In the genomic region with DNA sequence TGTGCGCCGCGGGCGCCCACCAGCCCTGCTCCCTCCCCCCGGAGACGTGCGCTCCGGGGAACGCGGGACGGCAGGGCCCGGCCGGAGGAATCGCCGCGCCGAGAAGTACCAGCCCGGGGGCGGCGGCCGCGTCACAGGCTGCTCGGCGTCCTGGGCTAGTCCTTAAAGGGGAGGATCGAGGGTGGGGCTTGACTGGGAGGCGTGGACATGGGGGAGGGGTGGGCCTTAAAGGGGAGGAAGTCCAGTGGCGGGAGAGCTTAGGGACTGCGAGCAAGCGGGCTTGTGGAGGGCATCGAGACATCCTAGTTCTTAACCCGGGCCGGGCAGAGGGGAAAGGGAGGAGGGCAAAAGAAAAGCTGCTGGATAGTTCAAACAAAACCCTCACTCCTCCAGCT, we compare ENCODE assay signal across 7 mouse cellular contexts. TPM values are rescaled to one million over a fixed set of nuclear protein-coding genes. Genes with fewer than 3 reads are reported as not detected.
DNase-seq lines count a peak whose midpoint lies in the region; ATAC-seq lines count a peak whose summit lies in the region.

A gene (minus strand): TSS at position 127 of the 395 bp plus-strand sequence.

- no peaks in the 10 kb centered on the region for H3K9me3 ChIP-seq in intestine, embryonic 16.5 days (ENCODE audit: control insufficient read depth, low read length)
- H3K9me3 ChIP-seq in limb, embryonic 11.5 days (ENCODE audit: control insufficient read depth, low read length), result no peaks in the 10 kb centered on the region
- no peaks in the 10 kb centered on the region for H3K9me3 ChIP-seq in midbrain, embryonic 14.5 days (ENCODE audit: control insufficient read depth, low read length)

- H3K4me3 ChIP-seq in intestine, embryonic 16.5 days (ENCODE audit: low read length), result peak within 1 kb of the TSS; percentile 85
- H3K4me3 ChIP-seq in limb, embryonic 11.5 days (ENCODE audit: low read depth, low read length), result peak within 1 kb of the TSS; percentile 86
- peak within 1 kb of the TSS; percentile 90 for H3K4me3 ChIP-seq in midbrain, embryonic 14.5 days (replicated peaks; ENCODE audit: low read depth, low read length)

- no peaks in the 10 kb centered on the region for H3K36me3 ChIP-seq in intestine, embryonic 16.5 days (ENCODE audit: control insufficient read depth, insufficient read depth, low read length)
- no peaks in the 10 kb centered on the region for H3K36me3 ChIP-seq in limb, embryonic 11.5 days (ENCODE audit: control insufficient read depth, insufficient read depth, low read length)
- no peaks in the 10 kb centered on the region for H3K36me3 ChIP-seq in midbrain, embryonic 14.5 days (ENCODE audit: control insufficient read depth, insufficient read depth, low read length)

- under 1% methylated on average over 25 of the region's 32 CpGs for WGBS in intestine, embryonic 16.5 days
- under 1% methylated on average over 26 of the region's 32 CpGs for WGBS in limb, embryonic 11.5 days
- WGBS in midbrain, embryonic 14.5 days, result under 1% methylated on average over 32 of the region's 32 CpGs

- no peaks in the 10 kb centered on the region for H3K27me3 ChIP-seq in intestine, embryonic 16.5 days (replicated peaks; ENCODE audit: control insufficient read depth, insufficient read depth, low read length)
- H3K27me3 ChIP-seq in limb, embryonic 11.5 days (ENCODE audit: control insufficient read depth, insufficient read depth, low read length), result no peaks in the 10 kb centered on the region
- H3K27me3 ChIP-seq in midbrain, embryonic 14.5 days (ENCODE audit: control insufficient read depth, insufficient read depth, low read length), result no peaks in the 10 kb centered on the region

- peak within 1 kb of the TSS; percentile 93 for H3K27ac ChIP-seq in intestine, embryonic 16.5 days (ENCODE audit: low read length)
- peak within 1 kb of the TSS; percentile 68 for H3K27ac ChIP-seq in limb, embryonic 11.5 days (replicated peaks; ENCODE audit: low read depth, low read length)
- peak within 1 kb of the TSS; percentile 82 for H3K27ac ChIP-seq in midbrain, embryonic 14.5 days (replicated peaks; ENCODE audit: low read depth, low read length)

- peak; percentile 94 for ATAC-seq in intestine, embryonic 16.5 days
- peak; percentile 97 for ATAC-seq in limb, embryonic 11.5 days (ENCODE audit: insufficient number of reproducible peaks, low FRiP score, low TSS enrichment, low read depth)
- ATAC-seq in midbrain, embryonic 14.5 days (ENCODE audit: low FRiP score, low TSS enrichment), result peak; percentile 93

- peak within 1 kb of the TSS; percentile 71 for H3K4me2 ChIP-seq in intestine, embryonic 16.5 days (ENCODE audit: low read depth, low read length)
- peak within 1 kb of the TSS; percentile 82 for H3K4me2 ChIP-seq in limb, embryonic 11.5 days (ENCODE audit: low read depth, severe bottlenecking)
- peak within 1 kb of the TSS; percentile 80 for H3K4me2 ChIP-seq in midbrain, embryonic 14.5 days (ENCODE audit: low read length)

- peak; percentile 86 for DNase-seq in adrenal gland, adult 8-10 months
- peak; percentile 94 for DNase-seq in embryo, embryonic 11.5 days (ENCODE audit: low read depth, low spot score)
- peak; percentile 86 to 94 for DNase-seq in gastrocnemius, postnatal 4 days (ENCODE audit: low spot score in 2 of 2)
- peak; percentile 96 for DNase-seq in limb, embryonic 11.5 days (ENCODE audit: low spot score)
- peak; percentile 97 for DNase-seq in midbrain, embryonic 14.5 days
- DNase-seq in spleen, adult 18-20 months, result peak; percentile 87 to 92

- H3K9ac ChIP-seq in intestine, embryonic 16.5 days (ENCODE audit: low read depth, low read length), result peak within 1 kb of the TSS; percentile 90
- peak within 1 kb of the TSS; percentile 89 for H3K9ac ChIP-seq in limb, embryonic 11.5 days (ENCODE audit: low read length)
- H3K9ac ChIP-seq in midbrain, embryonic 14.5 days (replicated peaks; ENCODE audit: low read length), result peak within 1 kb of the TSS; percentile 86

- H3K4me1 ChIP-seq in intestine, embryonic 16.5 days (ENCODE audit: control insufficient read depth, insufficient read depth, low read length), result peaks cover 23% of the 10 kb centered on the region
- peaks cover 3% of the 10 kb centered on the region; the same call in 1 of the 2 replicates for H3K4me1 ChIP-seq in limb, embryonic 11.5 days (ENCODE audit: control insufficient read depth, insufficient read depth, low read length)
- peaks cover 18% of the 10 kb centered on the region for H3K4me1 ChIP-seq in midbrain, embryonic 14.5 days (ENCODE audit: control insufficient read depth, insufficient read depth, low read length)

RNA-seq across cellular contexts. Expression of the gene that starts here (rescaled TPM):
- total RNA-seq in adrenal gland, adult 8-10 months (2022), result 100 to 1,000 TPM; 155 to 174 (median 159) TPM
- 100 to 1,000 TPM; 159 to 163 TPM for total RNA-seq in gastrocnemius, postnatal 4 days (2021)
- polyA plus RNA-seq in intestine, embryonic 16.5 days (2015; fragmentation: Nextera tagmentation; extraction: Ambion mirVana), result 13.1 and 23.5 TPM in 2 replicates
- polyA plus RNA-seq in limb, embryonic 11.5 days (2014; fragmentation: Nextera tagmentation; extraction: Ambion mirVana), result 43.5 and 47.6 TPM in 2 replicates
- 25.0 and 35.0 TPM in 2 replicates for polyA plus RNA-seq in midbrain, embryonic 14.5 days (2014; fragmentation: Nextera tagmentation; extraction: Ambion mirVana)

Comparison
In these comparisons a context has a peak if more than half of its experiments do, and no peak if none do; other contexts are left out.
1. Peak in every context shown above with its lines: DNase-seq, ATAC-seq, H3K4me3 ChIP-seq and H3K27ac ChIP-seq.